Mouse (Mus musculus) intestine, embryonic 16.5 days (tissue): ENCODE data around the gene Msrb3. TPM values are rescaled to one million over a fixed set of nuclear protein-coding genes. Genes with fewer than 3 reads are reported as not detected.

ENCODE experiments used
- ATAC-seq: fragments of 200-750 bp; cut with Nextera tagmentation; 2 replicates; pipeline ENCODE4 v1.8.0; 2017; ENCODE audit warnings: moderate TSS enrichment, moderate library complexity
- H3K27ac ChIP-seq: fragments of 300-500 bp; sonication (generic); 2 replicates; pipeline ENCODE4 v1.5.1; 2014; ENCODE audit warnings: mild to moderate bottlenecking, low read length
- H3K27me3 ChIP-seq: fragments of 300-500 bp; sonication (generic); replicated peaks from 2 replicates; pipeline ENCODE4 v1.6.1; 2014; ENCODE audit warnings: low read length, control low read depth, mixed read lengths; ENCODE audit not compliant: control insufficient read depth, insufficient read depth
- H3K36me3 ChIP-seq: fragments of 300-500 bp; sonication (generic); 2 replicates; pipeline ENCODE4 v1.6.1; 2014; ENCODE audit warnings: low read length, control low read depth; ENCODE audit not compliant: control insufficient read depth, insufficient read depth
- H3K4me1 ChIP-seq: fragments of 300-500 bp; sonication (generic); 2 replicates; pipeline ENCODE4 v1.6.1; 2014; ENCODE audit warnings: low read length, control low read depth, mixed read lengths; ENCODE audit not compliant: control insufficient read depth, insufficient read depth
- H3K4me2 ChIP-seq: fragments of 300-500 bp; sonication (generic); 2 replicates; pipeline ENCODE4 v1.6.1; 2014; ENCODE audit warnings: low read depth, low read length, control low read depth
- H3K4me3 ChIP-seq: fragments of 300-500 bp; sonication (generic); 2 replicates; pipeline ENCODE4 v1.5.1; 2014; ENCODE audit warnings: mild to moderate bottlenecking, low read length
- H3K9ac ChIP-seq: fragments of 300-500 bp; sonication (generic); 2 replicates; pipeline ENCODE4 v1.6.1; 2014; ENCODE audit warnings: low read depth, low read length
- H3K9me3 ChIP-seq: fragments of 300-500 bp; sonication (generic); 2 replicates; pipeline ENCODE4 v1.6.1; 2016; ENCODE audit warnings: low read length, control low read depth; ENCODE audit not compliant: control insufficient read depth
- WGBS: fragments of 180-500 bp; shearing (Covaris S2); extraction: QIAGEN DNeasy Blood & Tissue Kit; methylation state at CpG from one replicate; pipeline ENCODE4 v1.1.7; 2014; 5-methylcytosine and 5-hydroxymethylcytosine counted together
- polyA plus RNA-seq: library from polyadenylated mRNA; unstranded; fragments of >200 nt; fragmentation: Nextera tagmentation; extraction: Ambion mirVana; gene quantifications from 2 replicates; pipeline ENCODE4 v1.2.1, GENCODE M21; 2015

Msrb3 gene
- polyA plus RNA-seq, 1 experiment from 2014 or later, result 14.0 TPM

- no peaks in the 10 kb centered on the region for H3K36me3 ChIP-seq
- WGBS, result 55% methylated on average over 5 of the region's 5 CpGs
- no peak for ATAC-seq
Measured at GRCm38 (mm10) chr10:120784516-120784915, 114.4 kb downstream of the Msrb3 start.

GRCm38 (mm10) chr10:120783393-120783792, 115.5 kb downstream of the Msrb3 start:
- H3K9ac ChIP-seq, result no peak overlapping the region
- H3K4me2 ChIP-seq, result no peak overlapping the region
- no peaks in the 10 kb centered on the region for H3K36me3 ChIP-seq
- H3K4me3 ChIP-seq, result no peak overlapping the region
- H3K4me1 ChIP-seq, result no peaks in the 10 kb centered on the region
- ATAC-seq, result no peak
- H3K9me3 ChIP-seq, result no peaks in the 10 kb centered on the region
- 89% methylated on average over 9 of the region's 9 CpGs for WGBS
- no peaks in the 10 kb centered on the region for H3K27me3 ChIP-seq
- H3K27ac ChIP-seq, result no peak overlapping the region

More at GRCm38 (mm10) chr10:120784516-120784915, 114.4 kb downstream of the Msrb3 start:
- no peaks in the 10 kb centered on the region for H3K27me3 ChIP-seq
- no peak overlapping the region for H3K4me2 ChIP-seq
- H3K4me3 ChIP-seq, result no peak overlapping the region
- no peak overlapping the region for H3K9ac ChIP-seq
- no peak overlapping the region for H3K27ac ChIP-seq
- no peaks in the 10 kb centered on the region for H3K9me3 ChIP-seq
- no peaks in the 10 kb centered on the region for H3K4me1 ChIP-seq

GRCm38 (mm10) chr10:120777499-120777898, 121.4 kb downstream of the Msrb3 start:
- H3K9me3 ChIP-seq, result no peaks in the 10 kb centered on the region
- 87% methylated on average over 3 of the region's 3 CpGs for WGBS
- no peak overlapping the region for H3K4me3 ChIP-seq
- H3K36me3 ChIP-seq, result no peaks in the 10 kb centered on the region
- no peak overlapping the region for H3K9ac ChIP-seq
- no peaks in the 10 kb centered on the region for H3K27me3 ChIP-seq
- no peak for ATAC-seq
- H3K4me1 ChIP-seq, result no peaks in the 10 kb centered on the region
- no peak overlapping the region for H3K27ac ChIP-seq
- no peak overlapping the region for H3K4me2 ChIP-seq

- Histone ChIP-seq H3K4me1 (no peaks in the 10 kb centered on the region), H3K4me2 (no peak overlapping the region), H3K4me3 (no peak overlapping the region), H3K9ac (no peak overlapping the region), H3K36me3 (no peaks in the 10 kb centered on the region), H3K27ac (no peak overlapping the region), H3K27me3 (no peaks in the 10 kb centered on the region), H3K9me3 (no peaks in the 10 kb centered on the region)
- WGBS, result 66% methylated on average over 4 of the region's 4 CpGs
- ATAC-seq, result no peak
Measured at GRCm38 (mm10) chr10:120775361-120775760, 123.5 kb downstream of the Msrb3 start.

- Histone ChIP-seq H3K9me3 (peaks cover 3% of the 10 kb centered on the region; the same call in 1 of the 2 replicates), H3K36me3 (no peaks in the 10 kb centered on the region), H3K9ac (no peak overlapping the region), H3K4me2 (no peak overlapping the region), H3K27ac (no peak overlapping the region), H3K4me3 (no peak overlapping the region), H3K27me3 (no peaks in the 10 kb centered on the region), H3K4me1 (peaks cover 12% of the 10 kb centered on the region)
- no peak for ATAC-seq
- WGBS, result 94% methylated on average over 3 of the region's 3 CpGs
Measured at GRCm38 (mm10) chr10:120767418-120767817, 131.5 kb downstream of the Msrb3 start.

GRCm38 (mm10) chr10:120765398-120765797, 133.5 kb downstream of the Msrb3 start:
- H3K4me2 ChIP-seq, result no peak overlapping the region
- WGBS, result 84% methylated on average over 11 of the region's 11 CpGs
- H3K27ac ChIP-seq, result no peak overlapping the region
- no peak overlapping the region for H3K9ac ChIP-seq
- H3K9me3 ChIP-seq, result peaks cover 3% of the 10 kb centered on the region; the same call in 1 of the 2 replicates
- ATAC-seq, result no peak
- H3K36me3 ChIP-seq, result no peaks in the 10 kb centered on the region
- no peaks in the 10 kb centered on the region for H3K27me3 ChIP-seq
- peaks cover 12% of the 10 kb centered on the region for H3K4me1 ChIP-seq
- no peak overlapping the region for H3K4me3 ChIP-seq

GRCm38 (mm10) chr10:120763656-120764466, 135.0 kb downstream of the Msrb3 start:
- Histone ChIP-seq H3K27ac (peak overlapping the region; percentile 61), H3K4me3 (no peak overlapping the region), H3K36me3 (no peaks in the 10 kb centered on the region), H3K27me3 (no peaks in the 10 kb centered on the region), H3K4me1 (peaks cover 12% of the 10 kb centered on the region), H3K4me2 (no peak overlapping the region), H3K9ac (peak overlapping the region; percentile 28; the same call in 1 of the 2 replicates), H3K9me3 (peaks cover 3% of the 10 kb centered on the region; the same call in 1 of the 2 replicates)
- peak; percentile 91 for ATAC-seq
- WGBS, result 36% methylated on average over 13 of the region's 13 CpGs

GRCm38 (mm10) chr10:120762958-120763357, 135.9 kb downstream of the Msrb3 start:
- no peak for ATAC-seq
- no peaks in the 10 kb centered on the region for H3K36me3 ChIP-seq
- no peak overlapping the region for H3K9ac ChIP-seq
- no peak overlapping the region for H3K4me3 ChIP-seq
- H3K4me1 ChIP-seq, result peaks cover 12% of the 10 kb centered on the region
- no peaks in the 10 kb centered on the region for H3K27me3 ChIP-seq
- WGBS, result 90% methylated on average over 12 of the region's 12 CpGs
- no peak overlapping the region for H3K4me2 ChIP-seq
- H3K9me3 ChIP-seq, result peaks cover 3% of the 10 kb centered on the region; the same call in 1 of the 2 replicates
- H3K27ac ChIP-seq, result 0 out of 2 replicates have a peak overlapping the region, but pooled peaks have one; percentile 61

- Histone ChIP-seq H3K4me2 (no peak overlapping the region), H3K9ac (no peak overlapping the region), H3K4me1 (peaks cover 12% of the 10 kb centered on the region), H3K4me3 (no peak overlapping the region), H3K9me3 (peaks cover 3% of the 10 kb centered on the region; the same call in 1 of the 2 replicates), H3K27me3 (no peaks in the 10 kb centered on the region), H3K36me3 (no peaks in the 10 kb centered on the region), H3K27ac (no peak overlapping the region)
- ATAC-seq, result 0 out of 2 replicates have a peak, but pooled peaks have one; percentile 36
- 67% methylated on average over 12 of the region's 12 CpGs for WGBS
Measured at GRCm38 (mm10) chr10:120760679-120761078, 138.2 kb downstream of the Msrb3 start.
